29 mouse cellular contexts compared by ENCODE assay signal in the genomic region with DNA sequence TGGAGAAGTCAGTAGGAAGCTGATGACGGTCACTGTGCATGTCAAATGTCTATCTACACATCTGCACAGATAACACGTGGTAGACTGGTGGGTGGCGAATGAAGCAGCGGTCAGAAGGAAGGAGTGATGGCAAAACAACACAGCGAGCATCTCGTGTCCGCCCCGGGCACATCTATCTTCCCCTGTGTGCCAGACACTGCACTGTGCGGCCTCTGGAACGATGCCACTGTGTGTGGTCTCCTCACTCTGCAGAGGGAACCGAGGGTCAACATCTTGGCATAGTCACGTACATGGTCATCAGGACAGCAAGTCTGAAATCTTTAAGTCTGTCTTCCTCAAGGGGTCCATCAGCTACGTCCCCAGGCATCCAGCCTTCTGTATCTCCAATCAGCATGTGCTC.
DNase-seq lines count a peak whose midpoint lies in the region; ATAC-seq lines count a peak whose summit lies in the region.
"Had no signal": no experiment of that assay in that cellular context is flagged by ENCODE, and none has a peak within 500 bp of the region (broad histone marks: within the 10 kb centered on the region; RNA-seq: fewer than 3 reads in every experiment).

No protein-coding gene starts in this region.

- WGBS in heart, embryonic 15.5 days: 67% methylated on average over 13 of the region's 13 CpGs
- 69% methylated on average over 13 of the region's 13 CpGs for WGBS in heart, embryonic 12.5 days
- 74% methylated on average over 13 of the region's 13 CpGs for WGBS in limb, embryonic 15.5 days
- WGBS in limb, embryonic 10.5 days: 86% methylated on average over 13 of the region's 13 CpGs
- WGBS in stomach, embryonic 14.5 days: 67% methylated on average over 13 of the region's 13 CpGs
- WGBS in stomach, embryonic 16.5 days: 65% methylated on average over 13 of the region's 13 CpGs

- no peak overlapping the region for H3K4me3 ChIP-seq in heart, embryonic 15.5 days
- no peak overlapping the region for H3K4me3 ChIP-seq in heart, embryonic 12.5 days
- H3K4me3 ChIP-seq in limb, embryonic 15.5 days: no peak overlapping the region
- no peak overlapping the region for H3K4me3 ChIP-seq in limb, embryonic 10.5 days
- no peak overlapping the region for H3K4me3 ChIP-seq in stomach, embryonic 14.5 days (ENCODE audit: low read depth, low read length)
- no peak overlapping the region for H3K4me3 ChIP-seq in stomach, embryonic 16.5 days (replicated peaks; ENCODE audit: low read length)
- H3K4me3 ChIP-seq: embryonic facial prominence, embryonic 10.5 days; embryonic facial prominence, embryonic 15.5 days; forebrain, embryonic 12.5 days; liver, embryonic 13.5 days; midbrain, embryonic 10.5 days; midbrain, embryonic 15.5 days had no signal

- no peaks in the 10 kb centered on the region for H3K27me3 ChIP-seq in heart, embryonic 15.5 days
- H3K27me3 ChIP-seq in heart, embryonic 12.5 days (replicated peaks): no peaks in the 10 kb centered on the region
- no peaks in the 10 kb centered on the region for H3K27me3 ChIP-seq in limb, embryonic 15.5 days
- no peaks in the 10 kb centered on the region for H3K27me3 ChIP-seq in limb, embryonic 10.5 days (ENCODE audit: low read depth, poor library complexity, severe bottlenecking)
- H3K27me3 ChIP-seq in stomach, embryonic 14.5 days (ENCODE audit: control insufficient read depth, insufficient read depth, low read length): no peaks in the 10 kb centered on the region
- H3K27me3 ChIP-seq in stomach, embryonic 16.5 days (ENCODE audit: control insufficient read depth, insufficient read depth, low read length): no peaks in the 10 kb centered on the region
- H3K27me3 ChIP-seq: embryonic facial prominence, embryonic 15.5 days; forebrain, embryonic 12.5 days; liver, embryonic 13.5 days; midbrain, embryonic 15.5 days had no signal

- ATAC-seq in heart, embryonic 15.5 days (replicated peaks; ENCODE audit: insufficient number of reproducible peaks, insufficient read depth, low FRiP score, low read depth): 0 out of 2 replicates have a peak, but pooled peaks have one; percentile 34
- ATAC-seq in heart, embryonic 12.5 days (ENCODE audit: insufficient number of reproducible peaks, low FRiP score): no peak
- 0 out of 2 replicates have a peak, but pooled peaks have one; percentile 50 for ATAC-seq in limb, embryonic 15.5 days (ENCODE audit: insufficient number of reproducible peaks, low FRiP score, low TSS enrichment, low read depth)
- no peak for ATAC-seq in stomach, embryonic 14.5 days (ENCODE audit: insufficient number of reproducible peaks, insufficient read depth, low FRiP score, low read depth)
- ATAC-seq in stomach, embryonic 16.5 days (ENCODE audit: insufficient read depth, low FRiP score): no peak
- ATAC-seq: CD4-positive, CD25-positive, alpha-beta regulatory T cell, adult 4 months; forebrain, postnatal 0 days; inflammation-experienced regulatory T-cells, adult 6 months; midbrain, embryonic 15.5 days had no signal

- peaks cover 4% of the 10 kb centered on the region; the same call in 1 of the 2 replicates for H3K4me1 ChIP-seq in heart, embryonic 15.5 days (replicated peaks)
- 0 out of 2 replicates have a peak, but pooled peaks cover 4% of the 10 kb centered on the region for H3K4me1 ChIP-seq in heart, embryonic 12.5 days (replicated peaks)
- peaks cover 10% of the 10 kb centered on the region for H3K4me1 ChIP-seq in limb, embryonic 15.5 days
- peaks cover 11% of the 10 kb centered on the region for H3K4me1 ChIP-seq in limb, embryonic 10.5 days
- peaks cover 19% of the 10 kb centered on the region; the same call in 1 of the 2 replicates for H3K4me1 ChIP-seq in stomach, embryonic 14.5 days (ENCODE audit: control insufficient read depth, insufficient read depth, low read length)
- H3K4me1 ChIP-seq in stomach, embryonic 16.5 days (ENCODE audit: control insufficient read depth, insufficient read depth, low read length): peaks cover 17% of the 10 kb centered on the region
- H3K4me1 ChIP-seq: embryonic facial prominence, embryonic 15.5 days; liver, embryonic 13.5 days; midbrain, embryonic 15.5 days had no signal

- no peak for DNase-seq in limb, embryonic 10.5 days (ENCODE audit: low spot score)
- no peak for DNase-seq in gastrocnemius, adult 8-10 months (ENCODE audit: low spot score in 2 of 2)
- DNase-seq: adrenal gland, postnatal 14 days; cerebellum, adult 11 months; cerebellum, adult 9-10 months; forebrain, postnatal 0 days; gastrocnemius, postnatal 14 days; heart, postnatal 10 days; kidney, adult 8-10 months; kidney, postnatal 25 days; liver, embryonic 13.5 days; lung, adult 18-20 months; right cerebral cortex, postnatal 25 days; thymus, postnatal 4 days had no signal

- H3K4me2 ChIP-seq in heart, embryonic 15.5 days: no peak overlapping the region
- H3K4me2 ChIP-seq in heart, embryonic 12.5 days: no peak overlapping the region
- no peak overlapping the region for H3K4me2 ChIP-seq in limb, embryonic 15.5 days
- H3K4me2 ChIP-seq in stomach, embryonic 14.5 days (replicated peaks; ENCODE audit: low read depth, low read length): no peak overlapping the region
- H3K4me2 ChIP-seq in stomach, embryonic 16.5 days (ENCODE audit: low read depth, low read length): no peak overlapping the region
- H3K4me2 ChIP-seq: embryonic facial prominence, embryonic 15.5 days; forebrain, embryonic 12.5 days; heart, embryonic 11.5 days; hindbrain, embryonic 14.5 days; liver, embryonic 13.5 days; midbrain, embryonic 15.5 days had no signal

- no peak overlapping the region for H3K27ac ChIP-seq in heart, embryonic 15.5 days
- no peak overlapping the region for H3K27ac ChIP-seq in heart, embryonic 12.5 days (ENCODE audit: poor library complexity, severe bottlenecking)
- no peak overlapping the region for H3K27ac ChIP-seq in limb, embryonic 15.5 days
- no peak overlapping the region for H3K27ac ChIP-seq in limb, embryonic 10.5 days
- H3K27ac ChIP-seq in stomach, embryonic 14.5 days (ENCODE audit: low read length): peak overlapping the region; percentile 66; the same call in 1 of the 2 replicates
- H3K27ac ChIP-seq in stomach, embryonic 16.5 days (ENCODE audit: low read length): peak overlapping the region; percentile 67
- H3K27ac ChIP-seq: embryonic facial prominence, embryonic 10.5 days; embryonic facial prominence, embryonic 15.5 days; forebrain, embryonic 12.5 days; hindbrain, embryonic 14.5 days; liver, embryonic 13.5 days; macrophage; midbrain, embryonic 10.5 days; midbrain, embryonic 15.5 days had no signal

- no peaks in the 10 kb centered on the region for H3K36me3 ChIP-seq in heart, embryonic 15.5 days
- no peaks in the 10 kb centered on the region for H3K36me3 ChIP-seq in heart, embryonic 12.5 days
- H3K36me3 ChIP-seq in limb, embryonic 15.5 days: no peaks in the 10 kb centered on the region
- H3K36me3 ChIP-seq in limb, embryonic 10.5 days: no peaks in the 10 kb centered on the region
- no peaks in the 10 kb centered on the region for H3K36me3 ChIP-seq in stomach, embryonic 14.5 days (ENCODE audit: control insufficient read depth, insufficient read depth, low read length)
- H3K36me3 ChIP-seq in stomach, embryonic 16.5 days (ENCODE audit: control insufficient read depth, insufficient read depth, low read length): no peaks in the 10 kb centered on the region
- H3K36me3 ChIP-seq: embryonic facial prominence, embryonic 10.5 days; embryonic facial prominence, embryonic 15.5 days; forebrain, embryonic 12.5 days; liver, embryonic 13.5 days; midbrain, embryonic 10.5 days; midbrain, embryonic 15.5 days had no signal

- no peaks in the 10 kb centered on the region for H3K9me3 ChIP-seq in heart, embryonic 15.5 days (replicated peaks)
- H3K9me3 ChIP-seq in heart, embryonic 12.5 days (replicated peaks): no peaks in the 10 kb centered on the region
- no peaks in the 10 kb centered on the region for H3K9me3 ChIP-seq in limb, embryonic 15.5 days
- H3K9me3 ChIP-seq in limb, embryonic 10.5 days (replicated peaks): no peaks in the 10 kb centered on the region
- no peaks in the 10 kb centered on the region for H3K9me3 ChIP-seq in stomach, embryonic 14.5 days (ENCODE audit: control insufficient read depth, low read depth, low read length)
- H3K9me3 ChIP-seq in stomach, embryonic 16.5 days (replicated peaks; ENCODE audit: control insufficient read depth, low read length): no peaks in the 10 kb centered on the region
- H3K9me3 ChIP-seq: embryonic facial prominence, embryonic 10.5 days; embryonic facial prominence, embryonic 15.5 days; forebrain, embryonic 12.5 days; liver, embryonic 13.5 days; midbrain, embryonic 10.5 days; midbrain, embryonic 15.5 days had no signal

- H3K9ac ChIP-seq in heart, embryonic 15.5 days: no peak overlapping the region
- no peak overlapping the region for H3K9ac ChIP-seq in heart, embryonic 12.5 days
- no peak overlapping the region for H3K9ac ChIP-seq in limb, embryonic 15.5 days
- no peak overlapping the region for H3K9ac ChIP-seq in stomach, embryonic 14.5 days (replicated peaks; ENCODE audit: low read depth, low read length)
- peak overlapping the region; percentile 43; the same call in 1 of the 2 replicates for H3K9ac ChIP-seq in stomach, embryonic 16.5 days (ENCODE audit: low read length)
- H3K9ac ChIP-seq: embryonic facial prominence, embryonic 15.5 days; forebrain, embryonic 12.5 days; forebrain, postnatal 0 days; hindbrain, embryonic 14.5 days; liver, embryonic 13.5 days; midbrain, embryonic 15.5 days had no signal

Comparison
In these comparisons a context has a peak if more than half of its experiments do, and no peak if none do; other contexts are left out.
1. ATAC-seq: peak in heart, embryonic 15.5 days (single experiment) and limb, embryonic 15.5 days (single experiment); none in heart, embryonic 12.5 days (single experiment), stomach, embryonic 14.5 days (single experiment) and stomach, embryonic 16.5 days (single experiment).
2. H3K27ac ChIP-seq: peak in stomach, embryonic 14.5 days (single experiment) and stomach, embryonic 16.5 days (single experiment); none in heart, embryonic 15.5 days (single experiment), heart, embryonic 12.5 days (single experiment), limb, embryonic 15.5 days (single experiment) and limb, embryonic 10.5 days (single experiment).